Mouse (Mus musculus) liver, embryonic 16.5 days (tissue): ENCODE results near the gene Pp2d1. TPM values are rescaled to one million over a fixed set of nuclear protein-coding genes. Genes with fewer than 3 reads are reported as not detected.
"Not testable (repeated sequence)": the region's sequence is repeated elsewhere in the genome, so short reads cannot be mapped to it uniquely, and the experiment has no call there.

Experiments used
- ATAC-seq: fragments of 200-750 bp; cut with Nextera tagmentation; 2 replicates; pipeline ENCODE4 v1.8.0; 2017; ENCODE audit warnings: low read depth, mild to moderate bottlenecking, moderate number of reproducible peaks, moderate library complexity
- H3K27ac ChIP-seq: fragments of 300-500 bp; sonication (generic); 2 replicates; pipeline ENCODE4 v1.5.1; 2014; ENCODE audit warnings: mild to moderate bottlenecking, low read length
- H3K27me3 ChIP-seq: fragments of 300-500 bp; sonication (generic); 2 replicates; pipeline ENCODE4 v1.6.1; 2014; ENCODE audit warnings: low read depth, low read length, mixed read lengths; ENCODE audit not compliant: control insufficient read depth, insufficient read depth
- H3K36me3 ChIP-seq: fragments of 300-500 bp; sonication (generic); 2 replicates; pipeline ENCODE4 v1.6.1; 2014; ENCODE audit warnings: mild to moderate bottlenecking; ENCODE audit not compliant: control insufficient read depth, insufficient read depth
- H3K4me1 ChIP-seq: fragments of 300-500 bp; sonication (generic); 2 replicates; pipeline ENCODE4 v1.6.1; 2014; ENCODE audit warnings: low read depth, low read length, mixed read lengths; ENCODE audit not compliant: control insufficient read depth
- H3K4me2 ChIP-seq: fragments of 300-500 bp; sonication (generic); 2 replicates; pipeline ENCODE4 v1.6.1; 2014; ENCODE audit warnings: low read depth, low read length, mixed read lengths
- H3K4me3 ChIP-seq: fragments of 300-500 bp; sonication (generic); 2 replicates; pipeline ENCODE4 v1.5.1; 2014; ENCODE audit warnings: low read depth, mild to moderate bottlenecking, low read length
- H3K9ac ChIP-seq: fragments of 300-500 bp; sonication (generic); 2 replicates; pipeline ENCODE4 v1.6.1; 2014; ENCODE audit warnings: low read depth, low read length
- H3K9me3 ChIP-seq: fragments of 300-500 bp; sonication (generic); replicated peaks from 2 replicates; pipeline ENCODE4 v1.6.1; 2016; ENCODE audit warnings: low read length; ENCODE audit not compliant: control insufficient read depth
- WGBS: fragments of 180-500 bp; shearing (Covaris S2); extraction: QIAGEN DNeasy Blood & Tissue Kit; methylation state at CpG from one replicate; pipeline ENCODE4 v1.1.7; 2014; ENCODE audit not compliant: insufficient replicate concordance; 5-methylcytosine and 5-hydroxymethylcytosine counted together
- polyA plus RNA-seq: library from polyadenylated mRNA; unstranded; fragments of >200 nt; fragmentation: Nextera tagmentation; extraction: Ambion mirVana; gene quantifications from 2 replicates; pipeline ENCODE4 v1.2.1, GENCODE M21; 2015

Pp2d1 gene
- 0.06 and 0.08 TPM in 2 replicates for polyA plus RNA-seq

- H3K9ac ChIP-seq: not testable (repeated sequence)
Measured at GRCm38 (mm10) chr17:53539351-53539750, at the start of gene Pp2d1. Gene Pp2d1, minus strand, starts transcription at chr17:53539451.

GRCm38 (mm10) chr17:53588097-53588855, 49.0 kb upstream of the Pp2d1 start:
- peak overlapping the region; percentile 84 for H3K27ac ChIP-seq
- no peak overlapping the region for H3K9ac ChIP-seq
- H3K9me3 ChIP-seq: no peaks in the 10 kb centered on the region
- no peaks in the 10 kb centered on the region for H3K36me3 ChIP-seq
- no peaks in the 10 kb centered on the region for H3K27me3 ChIP-seq
- 65% methylated on average over 9 of the region's 9 CpGs for WGBS
- H3K4me3 ChIP-seq: no peak overlapping the region
- H3K4me2 ChIP-seq: no peak overlapping the region
- ATAC-seq: no peak
- H3K4me1 ChIP-seq: peaks cover 24% of the 10 kb centered on the region

More at GRCm38 (mm10) chr17:53539351-53539750, at the start of gene Pp2d1:
- WGBS: 62% methylated on average over 2 of the region's 2 CpGs
- not testable (repeated sequence) for H3K27ac ChIP-seq, ATAC-seq, H3K4me3 ChIP-seq, H3K27me3 ChIP-seq, H3K36me3 ChIP-seq, H3K4me2 ChIP-seq, H3K4me1 ChIP-seq, H3K9me3 ChIP-seq

- peak; percentile 86 for ATAC-seq
- no peaks in the 10 kb centered on the region for H3K9me3 ChIP-seq
- WGBS: 8% methylated on average over 14 of the region's 14 CpGs
- H3K27ac ChIP-seq: peak overlapping the region; percentile 84
- peak overlapping the region; percentile 40 for H3K9ac ChIP-seq
- peak overlapping the region; percentile 57 for H3K4me2 ChIP-seq
- peaks cover 29% of the 10 kb centered on the region for H3K4me1 ChIP-seq
- peak overlapping the region; percentile 20; the same call in 1 of the 2 replicates for H3K4me3 ChIP-seq
- H3K36me3 ChIP-seq: no peaks in the 10 kb centered on the region
- no peaks in the 10 kb centered on the region for H3K27me3 ChIP-seq
Measured at GRCm38 (mm10) chr17:53587074-53587851, 48.0 kb upstream of the Pp2d1 start.

- no peak overlapping the region for H3K27ac ChIP-seq
- no peaks in the 10 kb centered on the region for H3K27me3 ChIP-seq
- no peak overlapping the region for H3K9ac ChIP-seq
- no peaks in the 10 kb centered on the region for H3K36me3 ChIP-seq
- H3K9me3 ChIP-seq: no peaks in the 10 kb centered on the region
- H3K4me1 ChIP-seq: peaks cover 43% of the 10 kb centered on the region
- H3K4me3 ChIP-seq: no peak overlapping the region
- no peak for ATAC-seq
- WGBS: 68% methylated on average over 11 of the region's 11 CpGs
- H3K4me2 ChIP-seq: no peak overlapping the region
Measured at GRCm38 (mm10) chr17:53583846-53584579, 44.8 kb upstream of the Pp2d1 start.

- H3K4me2 ChIP-seq: no peak overlapping the region
- H3K36me3 ChIP-seq: no peaks in the 10 kb centered on the region
- H3K4me1 ChIP-seq: peaks cover 43% of the 10 kb centered on the region
- WGBS: 74% methylated on average over 7 of the region's 7 CpGs
- H3K27me3 ChIP-seq: no peaks in the 10 kb centered on the region
- no peak overlapping the region for H3K9ac ChIP-seq
- no peak for ATAC-seq
- no peak overlapping the region for H3K27ac ChIP-seq
- H3K4me3 ChIP-seq: no peak overlapping the region
- H3K9me3 ChIP-seq: no peaks in the 10 kb centered on the region
Measured at GRCm38 (mm10) chr17:53582805-53583204, 43.6 kb upstream of the Pp2d1 start.

- Histone ChIP-seq H3K27ac (no peak overlapping the region), H3K4me1 (peaks cover 40% of the 10 kb centered on the region), H3K27me3 (no peaks in the 10 kb centered on the region), H3K4me3 (no peak overlapping the region), H3K4me2 (no peak overlapping the region; the same call in 1 of the 2 replicates), H3K9me3 (no peaks in the 10 kb centered on the region), H3K36me3 (no peaks in the 10 kb centered on the region), H3K9ac (no peak overlapping the region)
- ATAC-seq: no peak
- 44% methylated on average over 4 of the region's 4 CpGs for WGBS
Measured at GRCm38 (mm10) chr17:53582026-53582585, 42.9 kb upstream of the Pp2d1 start.

GRCm38 (mm10) chr17:53580237-53580636, 41.0 kb upstream of the Pp2d1 start:
- Histone ChIP-seq H3K4me2 (no peak overlapping the region), H3K27me3 (no peaks in the 10 kb centered on the region), H3K27ac (no peak overlapping the region), H3K4me3 (no peak overlapping the region), H3K9me3 (no peaks in the 10 kb centered on the region), H3K36me3 (no peaks in the 10 kb centered on the region), H3K4me1 (peaks cover 30% of the 10 kb centered on the region), H3K9ac (no peak overlapping the region)
- no peak for ATAC-seq
- WGBS: 64% methylated on average over 3 of the region's 3 CpGs

GRCm38 (mm10) chr17:53579612-53580011, 40.4 kb upstream of the Pp2d1 start:
- peak overlapping the region; percentile 18; the same call in 1 of the 2 replicates for H3K27ac ChIP-seq
- no peak for ATAC-seq
- no peak overlapping the region for H3K4me2 ChIP-seq
- H3K9me3 ChIP-seq: no peaks in the 10 kb centered on the region
- peaks cover 30% of the 10 kb centered on the region for H3K4me1 ChIP-seq
- H3K27me3 ChIP-seq: no peaks in the 10 kb centered on the region
- 60% methylated on average over 4 of the region's 4 CpGs for WGBS
- no peak overlapping the region for H3K4me3 ChIP-seq
- H3K36me3 ChIP-seq: no peaks in the 10 kb centered on the region
- H3K9ac ChIP-seq: no peak overlapping the region
